Mouse (Mus musculus): ENCODE measurements around the gene Atl2. TPM values are rescaled to one million over a fixed set of nuclear protein-coding genes. Genes with fewer than 3 reads are reported as not detected.

Atl2 gene
- 10 to 100 TPM; 60.0 to 60.2 TPM for total RNA-seq (2021)
- long read RNA-seq, transcript Atl2-201 (13 exons, 3,618 nt): major isoform, 25 of 45 reads
- long read RNA-seq, partial matches to known transcripts: 2 of 45 reads
- long read RNA-seq, other reads (novel, unspliced or antisense): 16 of 45 reads

GRCm38 (mm10) chr17:79895911-79896423 lies at the start of gene Atl2:
Gene Atl2, minus strand, starts transcription at chr17:79896123.
- DNase-seq (ENCODE audit: low spot score in 2 of 2): peak; percentile 92 to 94

- DNase-seq (ENCODE audit: low spot score in 2 of 2): no peak
These were observed 48.9 kb upstream of the Atl2 start for GRCm38 (mm10) chr17:79944851-79945250.

- DNase-seq (ENCODE audit: low spot score in 2 of 2): no peak
These were observed 46.5 kb upstream of the Atl2 start for GRCm38 (mm10) chr17:79942418-79942817.

- DNase-seq (ENCODE audit: low spot score in 2 of 2): no peak
These were observed 43.2 kb upstream of the Atl2 start for GRCm38 (mm10) chr17:79939133-79939532.

GRCm38 (mm10) chr17:79937921-79938601 lies 42.1 kb upstream of the Atl2 start:
- DNase-seq (ENCODE audit: low spot score in 2 of 2): no peak

GRCm38 (mm10) chr17:79934370-79934769 lies 38.4 kb upstream of the Atl2 start:
- no peak for DNase-seq (ENCODE audit: low spot score in 2 of 2)

- DNase-seq (ENCODE audit: low spot score in 2 of 2): no peak
These were observed 36.9 kb upstream of the Atl2 start for GRCm38 (mm10) chr17:79932676-79933278.

- DNase-seq (ENCODE audit: low spot score in 2 of 2): no peak
These were observed 31.2 kb upstream of the Atl2 start for GRCm38 (mm10) chr17:79927110-79927509.

GRCm38 (mm10) chr17:79926486-79926885 lies 30.6 kb upstream of the Atl2 start:
- no peak for DNase-seq (ENCODE audit: low spot score in 2 of 2)

- no peak for DNase-seq (ENCODE audit: low spot score in 2 of 2)
These were observed 30.0 kb upstream of the Atl2 start for GRCm38 (mm10) chr17:79925865-79926421.

- DNase-seq (ENCODE audit: low spot score in 2 of 2): peak in 1 of 2 experiments; percentile 29
These were observed 24.4 kb upstream of the Atl2 start for GRCm38 (mm10) chr17:79920355-79920754.

GRCm38 (mm10) chr17:79919566-79920350 lies 23.8 kb upstream of the Atl2 start:
- DNase-seq (ENCODE audit: low spot score in 2 of 2): peak; percentile 36 to 41

- DNase-seq (ENCODE audit: low spot score in 2 of 2): no peak
These were observed 22.6 kb upstream of the Atl2 start for GRCm38 (mm10) chr17:79918484-79919004.

GRCm38 (mm10) chr17:79916996-79917395 lies 21.1 kb upstream of the Atl2 start:
- DNase-seq (ENCODE audit: low spot score in 2 of 2): no peak

- DNase-seq (ENCODE audit: low spot score in 2 of 2): no peak
These were observed 16.3 kb upstream of the Atl2 start for GRCm38 (mm10) chr17:79912174-79912573.

- no peak for DNase-seq (ENCODE audit: low spot score in 2 of 2)
These were observed 15.8 kb upstream of the Atl2 start for GRCm38 (mm10) chr17:79911718-79912117.

GRCm38 (mm10) chr17:79909571-79909970 lies 13.6 kb upstream of the Atl2 start:
- DNase-seq (ENCODE audit: low spot score in 2 of 2): no peak

GRCm38 (mm10) chr17:79907698-79908097 lies 11.8 kb upstream of the Atl2 start:
- no peak for DNase-seq (ENCODE audit: low spot score in 2 of 2)

- no peak for DNase-seq (ENCODE audit: low spot score in 2 of 2)
These were observed 11.0 kb upstream of the Atl2 start for GRCm38 (mm10) chr17:79906791-79907494.

GRCm38 (mm10) chr17:79904593-79904992 lies 8.7 kb upstream of the Atl2 start:
- DNase-seq (ENCODE audit: low spot score in 2 of 2): no peak

Data from layer of hippocampus, postnatal 10 days (tissue).